13 mouse cellular contexts compared by ENCODE assay signal in genomic region chr2:133443490-133443889, GRCm38 (mm10).
A peak's percentile ranks its signal among the peaks of the same experiment; 100 is the strongest.
DNase-seq lines count a peak whose midpoint lies in the region; ATAC-seq and TF ChIP-seq lines count a peak whose summit lies in the region.
"Had no signal": no experiment of that assay in that cellular context is flagged by ENCODE, and none has a peak within 500 bp of the region (broad histone marks: within the 10 kb centered on the region; RNA-seq: fewer than 3 reads in every experiment).

No protein-coding gene starts in this region.

- WGBS in heart, embryonic 10.5 days, result 65% methylated on average over 2 of the region's 2 CpGs
- 81% methylated on average over 2 of the region's 2 CpGs for WGBS in hindbrain, embryonic 11.5 days

- no peak overlapping the region for H3K27ac ChIP-seq in heart, embryonic 10.5 days
- H3K27ac ChIP-seq in hindbrain, embryonic 11.5 days (ENCODE audit: low read depth, low read length), result no peak overlapping the region
- H3K27ac ChIP-seq: lung, embryonic 15.5 days had no signal

- no peak overlapping the region for H3K4me3 ChIP-seq in heart, embryonic 10.5 days
- no peak overlapping the region for H3K4me3 ChIP-seq in hindbrain, embryonic 11.5 days (ENCODE audit: low read depth, low read length)
- H3K4me3 ChIP-seq: lung, embryonic 15.5 days had no signal

- peak; percentile 86 for ATAC-seq in Patski
- no peak for ATAC-seq in hindbrain, embryonic 11.5 days (ENCODE audit: low FRiP score)
- ATAC-seq: forebrain, postnatal 0 days had no signal

- no peak overlapping the region for H3K9ac ChIP-seq in hindbrain, embryonic 11.5 days (ENCODE audit: low read depth, low read length)
- H3K9ac ChIP-seq: forebrain, postnatal 0 days; lung, embryonic 15.5 days had no signal

- no peaks in the 10 kb centered on the region for H3K36me3 ChIP-seq in heart, embryonic 10.5 days
- no peaks in the 10 kb centered on the region for H3K36me3 ChIP-seq in hindbrain, embryonic 11.5 days (ENCODE audit: control insufficient read depth, insufficient read depth, low read length)
- H3K36me3 ChIP-seq: lung, embryonic 15.5 days had no signal

- in situ Hi-C loops in Patski (cut with MboI; ENCODE audit: low pct_unique_long_range_greater_than_20kb), result no loop called here

- TF ChIP-seq CTCF in Patski (IDR thresholded peaks at IDR 0.05), result no peak

- POLR2A ChIA-PET in Patski (lab: Charles Lee), result no interaction called here

- CTCF ChIA-PET in Patski (lab: Charles Lee), result no interaction called here

- H3K4me2 ChIP-seq in hindbrain, embryonic 11.5 days (replicated peaks; ENCODE audit: low read depth, low read length), result no peak overlapping the region
- H3K4me2 ChIP-seq: lung, embryonic 15.5 days had no signal

- peak; percentile 56 for DNase-seq in heart, adult 8-10 months (ENCODE audit: low spot score)
- no peak for DNase-seq in heart, embryonic 10.5 days (ENCODE audit: low spot score)
- DNase-seq in 3T3-L1 (ENCODE audit: low read depth, low spot score), result peak; percentile 46
- peak; percentile 66 for DNase-seq in Patski (ENCODE audit: low read depth, low spot score)
- DNase-seq in gastrocnemius, postnatal 25 days, result peak; percentile 49
- no peak for DNase-seq in thymus, adult 18-20 months
- no peak for DNase-seq in hindbrain, embryonic 11.5 days (ENCODE audit: low spot score)
- DNase-seq in spleen, postnatal 10 days (ENCODE audit: low spot score in 2 of 2), result no peak
- DNase-seq: forebrain, postnatal 0 days; kidney, adult 11 months; layer of hippocampus, adult 9-11 months; thymus, postnatal 25 days had no signal

- H3K27me3 ChIP-seq in heart, embryonic 10.5 days (ENCODE audit: insufficient read depth, poor library complexity, severe bottlenecking), result no peaks in the 10 kb centered on the region
- H3K27me3 ChIP-seq in Patski, result no peaks in the 10 kb centered on the region
- H3K27me3 ChIP-seq in hindbrain, embryonic 11.5 days (ENCODE audit: control insufficient read depth, insufficient read depth, low read length), result no peaks in the 10 kb centered on the region
- H3K27me3 ChIP-seq: lung, embryonic 15.5 days had no signal

- no peaks in the 10 kb centered on the region for H3K9me3 ChIP-seq in heart, embryonic 10.5 days
- no peaks in the 10 kb centered on the region for H3K9me3 ChIP-seq in hindbrain, embryonic 11.5 days (ENCODE audit: control insufficient read depth, low read length)
- H3K9me3 ChIP-seq: lung, embryonic 15.5 days had no signal

- no peaks in the 10 kb centered on the region for H3K4me1 ChIP-seq in heart, embryonic 10.5 days
- no peaks in the 10 kb centered on the region for H3K4me1 ChIP-seq in hindbrain, embryonic 11.5 days (replicated peaks; ENCODE audit: control insufficient read depth, insufficient read depth, low read length)
- H3K4me1 ChIP-seq: lung, embryonic 15.5 days had no signal

Comparison
In these comparisons a context has a peak if more than half of its experiments do, and no peak if none do; other contexts are left out.
1. DNase-seq: peak in heart, adult 8-10 months (single experiment), 3T3-L1 (single experiment), Patski (single experiment) and gastrocnemius, postnatal 25 days (single experiment); none in heart, embryonic 10.5 days (single experiment), thymus, adult 18-20 months (0 of 2), hindbrain, embryonic 11.5 days (single experiment) and spleen, postnatal 10 days (0 of 2).